Mouse (Mus musculus) CH12.LX (cell line): ENCODE results near the gene Elof1. TPM values are rescaled to one million over a fixed set of nuclear protein-coding genes. Genes with fewer than 3 reads are reported as not detected.

Experiments used
- DNase-seq: peaks from one replicate; pipeline ENCODE4 v3.0.0-alpha.2; 2013; ENCODE audit errors: extremely low read depth
- H3K27ac ChIP-seq: 2 replicates; pipeline ENCODE4 v1.5.1; 2012; ENCODE audit warnings: low read depth, mild to moderate bottlenecking, control low read depth, moderate library complexity; ENCODE audit not compliant: insufficient read depth
- H3K27me3 ChIP-seq: replicated peaks from 2 replicates; pipeline ENCODE3; 2012; ENCODE audit warnings: inconsistent platforms
- H3K36me3 ChIP-seq, 2 experiments: replicated peaks in 1 of 2; 2 replicates each; pipeline versions ENCODE3 to v1.6.1; 2012; ENCODE audit warnings: inconsistent platforms in 1 of 2, low read length in 1 of 2, mild to moderate bottlenecking in 1 of 2, mixed read lengths in 1 of 2, moderate library complexity in 1 of 2; ENCODE audit not compliant: control insufficient read depth in 1 of 2, insufficient read depth in 1 of 2
- H3K4me1 ChIP-seq, 2 experiments: 2 replicates each; pipeline ENCODE4 v1.6.1; 2012; ENCODE audit warnings: inconsistent platforms in 1 of 2, moderate library complexity in 1 of 2; ENCODE audit not compliant: insufficient read depth in 2 of 2, control insufficient read depth in 1 of 2
- H3K4me2 ChIP-seq: 2 replicates; pipeline ENCODE4 v1.6.1; 2012; ENCODE audit warnings: low read depth, mild to moderate bottlenecking, control low read depth; ENCODE audit not compliant: poor library complexity, insufficient read depth, severe bottlenecking
- H3K4me3 ChIP-seq, 3 experiments: fragments of 150-350 bp in 1 of 3; sonication (generic) in 1 of 3; replicated peaks in 1 of 3; 2 replicates each; pipeline versions ENCODE3 to v1.5.1; 2011 to 2012; ENCODE audit warnings: low read depth in 2 of 3, low read length in 2 of 3, mild to moderate bottlenecking in 2 of 3, moderate library complexity in 2 of 3, control low read depth in 1 of 3, improper control_type of control experiment in 1 of 3, inconsistent platforms in 1 of 3, mixed read lengths in 1 of 3; ENCODE audit not compliant: poor library complexity in 1 of 3
- H3K79me2 ChIP-seq: replicated peaks from 2 replicates; pipeline ENCODE4 v1.6.1; 2012; ENCODE audit warnings: mild to moderate bottlenecking, moderate library complexity; ENCODE audit not compliant: control insufficient read depth, poor library complexity, insufficient read depth, severe bottlenecking; ENCODE audit errors: extremely low read depth
- H3K9ac ChIP-seq: 2 replicates; pipeline ENCODE4 v1.6.1; 2012; ENCODE audit warnings: low read depth, mild to moderate bottlenecking, control low read depth, moderate library complexity; ENCODE audit not compliant: insufficient read depth
- H3K9me3 ChIP-seq: replicated peaks from 2 replicates; pipeline ENCODE3; 2012; ENCODE audit warnings: low read length, inconsistent platforms, mixed read lengths
- BHLHE40 ChIP-seq: IDR thresholded peaks from 2 replicates; pipeline ENCODE4 v1.6.1; 2011; ENCODE audit warnings: mild to moderate bottlenecking, low read depth, low read length, improper control_type of control experiment
- CTCF ChIP-seq, 2 experiments: IDR thresholded peaks in 1 of 2; conservative IDR thresholded peaks in 1 of 2; 2 replicates each; pipeline ENCODE4 v1.5.1; 2011 to 2012; ENCODE audit warnings: low read depth in 2 of 2, low read length in 2 of 2, improper control_type of control experiment in 1 of 2, inconsistent platforms in 1 of 2, mild to moderate bottlenecking in 1 of 2, moderate library complexity in 1 of 2
- EP300 ChIP-seq: IDR thresholded peaks from 2 replicates; pipeline ENCODE4 v1.6.1; 2011; ENCODE audit warnings: low read length, improper control_type of control experiment
- ETS1 ChIP-seq: conservative IDR thresholded peaks from 2 replicates; pipeline ENCODE4 v1.6.1; 2012; ENCODE audit warnings: low read depth, mild to moderate bottlenecking, inconsistent platforms, low read length, improper control_type of control experiment, moderate library complexity
- MAFK ChIP-seq: IDR thresholded peaks from 2 replicates; pipeline ENCODE4 v1.6.1; 2011; ENCODE audit warnings: low read length, improper control_type of control experiment; ENCODE audit not compliant: insufficient replicate concordance
- MAZ ChIP-seq: IDR thresholded peaks from 2 replicates; pipeline ENCODE4 v1.6.1; 2012; ENCODE audit warnings: low read depth, mild to moderate bottlenecking, inconsistent platforms, low read length, improper control_type of control experiment, moderate library complexity
- POLR2AphosphoS2 ChIP-seq: IDR thresholded peaks from 2 replicates; pipeline ENCODE4 v1.6.1; 2011; ENCODE audit warnings: low read depth, low read length, improper control_type of control experiment
- SMC3 ChIP-seq: IDR thresholded peaks from 2 replicates; pipeline ENCODE4 v1.6.1; 2011; ENCODE audit warnings: low read depth, low read length, improper control_type of control experiment
- TBP ChIP-seq: conservative IDR thresholded peaks from 2 replicates; pipeline ENCODE4 v1.6.1; 2011; ENCODE audit warnings: low read depth, low read length, improper control_type of control experiment
- UBTF ChIP-seq: IDR thresholded peaks from 2 replicates; pipeline ENCODE4 v1.6.1; 2012; ENCODE audit warnings: low read depth, mild to moderate bottlenecking, inconsistent platforms, low read length, improper control_type of control experiment, moderate library complexity
- ZC3H11A ChIP-seq: IDR thresholded peaks from 2 replicates; pipeline ENCODE4 v1.6.1; 2012; ENCODE audit warnings: low read depth, mild to moderate bottlenecking, inconsistent platforms, low read length, improper control_type of control experiment
- ZMIZ1 ChIP-seq: IDR thresholded peaks from 2 replicates; pipeline ENCODE4 v1.6.1; 2012; ENCODE audit warnings: low read depth, mild to moderate bottlenecking, inconsistent platforms, low read length, improper control_type of control experiment
- ZNF384 ChIP-seq: IDR thresholded peaks from 2 replicates; pipeline ENCODE4 v1.6.1; 2012; ENCODE audit warnings: low read depth, low read length, improper control_type of control experiment, inconsistent platforms
- dilution Hi-C: fragments of 300-500 bp; cut with MboI; formaldehyde crosslinking; loops from 2 replicates; pipeline ENCODE4 v1.14.3; 2020; ENCODE audit warnings: low sequenced_read_pairs; ENCODE audit not compliant: extremely low pct_unique_long_range_greater_than_20kb, extremely low pct_ligation_motif_present
- in situ Hi-C: fragments of 300-500 bp; cut with MboI; formaldehyde crosslinking; loops from 3 replicates; pipeline ENCODE4 v1.14.3; 2019; ENCODE audit warnings: low sequenced_read_pairs, low pct_ligation_motif_present, low pct_unique_long_range_greater_than_20kb, mixed read lengths
- polyA plus RNA-seq: library from polyadenylated mRNA; unstranded; fragments of >175 nt; gene quantifications from 2 replicates; pipeline ENCODE4 v1.2.1, GENCODE M21; 2012; ENCODE audit warnings: low read depth; ENCODE audit not compliant: insufficient read length
- total RNA-seq, 2 experiments: library from RNA; depleted of rRNA; stranded (reverse); fragments of 300-350 nt in 1 of 2; fragments of >200 nt in 1 of 2; gene quantifications; 2 replicates each; pipeline ENCODE4 v1.2.3; 2012 to 2014

The Elof1 gene
- total and polyA plus RNA-seq, 3 experiments: 96.9 to 142 (median 111) TPM

- Histone ChIP-seq H3K4me1 (peaks cover 8 to 46% of the 10 kb centered on the region in 2 experiments; a peak in 3 of 4 replicates), H3K36me3 (no peaks in the 10 kb centered on the region), H3K27ac (no peak overlapping the region), H3K4me3 (no peak overlapping the region), H3K27me3 (peaks cover 3% of the 10 kb centered on the region), H3K9ac (no peak overlapping the region), H3K4me2 (no peak overlapping the region), H3K79me2 (no peaks in the 10 kb centered on the region), H3K9me3 (no peaks in the 10 kb centered on the region)
- DNase-seq: no peak
- dilution Hi-C loops (no loop called here), in situ Hi-C loops (no loop called here)
- TF ChIP-seq CTCF (conservative IDR thresholded peaks at IDR 0.05 in 1 of 2, IDR thresholded peaks at IDR 0.05 in 1 of 2; ENCODE audit: low read depth in 2 of 2, low read length in 2 of 2) (peak in 1 of 2 experiments; percentile 8; a peak in 1 of 4 replicates), SMC3 (no peak), ZC3H11A (no peak)
These were observed 8.5 kb upstream of the Elof1 start for GRCm38 (mm10) chr9:22125246-22126027.

GRCm38 (mm10) chr9:22124169-22124568 is 7.2 kb upstream of the Elof1 start:
- no peaks in the 10 kb centered on the region for H3K36me3 ChIP-seq

GRCm38 (mm10) chr9:22123069-22123609 is 6.2 kb upstream of the Elof1 start:
- Histone ChIP-seq H3K4me3 (no peak overlapping the region), H3K9me3 (peaks cover 3% of the 10 kb centered on the region), H3K79me2 (no peaks in the 10 kb centered on the region), H3K27me3 (no peaks in the 10 kb centered on the region), H3K9ac (no peak overlapping the region), H3K4me2 (0 out of 2 replicates have a peak overlapping the region, but pooled peaks have one; percentile 3), H3K36me3 (no peaks in the 10 kb centered on the region), H3K27ac (no peak overlapping the region), H3K4me1 (peaks cover 8 to 62% of the 10 kb centered on the region in 2 experiments; a peak in 3 of 4 replicates)
- peak; percentile 97 for TF ChIP-seq ZNF384
- peak; percentile 37; the same call in 1 of the 2 replicates for TF ChIP-seq BHLHE40
- peak; percentile 56 for TF ChIP-seq ETS1
- no peak for TF ChIP-seq MAZ
- in situ Hi-C loops (loop anchor here (5.0 kb wide), 1 partner anchor 34 kb away; the partner anchor contains the start of gene Pigyl), dilution Hi-C loops (no loop called here)
- peak; percentile 80 for DNase-seq

More at GRCm38 (mm10) chr9:22124169-22124568, 7.2 kb upstream of the Elof1 start:
- no peaks in the 10 kb centered on the region for H3K27me3 ChIP-seq
- TF ChIP-seq TBP (peak; percentile 62; the same call in 1 of the 2 replicates), POLR2AphosphoS2 (no peak), MAFK (no peak), SMC3 (no peak), ZMIZ1 (no peak), UBTF (no peak), EP300 (no peak)
- peaks cover 3% of the 10 kb centered on the region for H3K9me3 ChIP-seq
- H3K4me3 ChIP-seq: no peak overlapping the region
- DNase-seq: no peak
- no peak overlapping the region for H3K9ac ChIP-seq
- H3K4me2 ChIP-seq: no peak overlapping the region
- in situ Hi-C loops (loop anchor here (5.0 kb wide), 1 partner anchor 33 kb away; the partner anchor contains the start of gene Pigyl), dilution Hi-C loops (no loop called here)
- no peak overlapping the region for H3K27ac ChIP-seq
- no peaks in the 10 kb centered on the region for H3K79me2 ChIP-seq
- peaks cover 8 to 52% of the 10 kb centered on the region in 2 experiments; a peak in 3 of 4 replicates for H3K4me1 ChIP-seq
